Mouse (Mus musculus) common myeloid progenitor, adult 5-6 weeks (primary cell): ENCODE measurements at regions not wholly inside any gene's neighbourhood (a gene's known extent, or its start where the extent isn't known, plus 50 kb on each side); places are given as distances from the start of the nearest gene placed in this dataset.

Source experiments
- ATAC-seq: replicated peaks from 2 replicates; pipeline ENCODE4 v1.8.0; 2016; ENCODE audit warnings: low read depth, mild to moderate bottlenecking, moderate TSS enrichment, inconsistent platforms; ENCODE audit not compliant: poor library complexity, severe bottlenecking

GRCm38 (mm10) chr2:74120051-74120450 lies 208.9 kb upstream of the Atp5g3 start:
- ATAC-seq, result no peak

- ATAC-seq, result no peak
These were observed 208.2 kb upstream of the Atp5g3 start for GRCm38 (mm10) chr2:74119167-74119937.

GRCm38 (mm10) chr2:74106472-74106871 lies 195.3 kb upstream of the Atp5g3 start:
- ATAC-seq, result no peak

GRCm38 (mm10) chr2:74099671-74100372 lies 188.7 kb upstream of the Atp5g3 start:
- no peak for ATAC-seq

GRCm38 (mm10) chr2:74096809-74097208 lies 185.7 kb upstream of the Atp5g3 start:
- ATAC-seq, result no peak

GRCm38 (mm10) chr2:74093494-74093893 lies 182.4 kb upstream of the Atp5g3 start:
- ATAC-seq, result no peak

GRCm38 (mm10) chr2:74087375-74087774 lies 176.2 kb upstream of the Atp5g3 start:
- no peak for ATAC-seq

GRCm38 (mm10) chr2:74084971-74085370 lies 173.8 kb upstream of the Atp5g3 start:
- no peak for ATAC-seq

- ATAC-seq, result no peak
These were observed 165.6 kb upstream of the Atp5g3 start for GRCm38 (mm10) chr2:74076774-74077173.

GRCm38 (mm10) chr2:74075566-74075965 lies 164.4 kb upstream of the Atp5g3 start:
- ATAC-seq, result no peak

- no peak for ATAC-seq
These were observed 162.3 kb upstream of the Atp5g3 start for GRCm38 (mm10) chr2:74073396-74073795.

- ATAC-seq, result peak; percentile 83; the same call in 1 of the 2 replicates
These were observed 155.5 kb upstream of the Atp5g3 start for GRCm38 (mm10) chr2:74066652-74067051.

GRCm38 (mm10) chr2:74064369-74064768 lies 153.2 kb upstream of the Atp5g3 start:
- ATAC-seq, result no peak

- ATAC-seq, result no peak
These were observed 152.7 kb upstream of the Atp5g3 start for GRCm38 (mm10) chr2:74063777-74064176.

- ATAC-seq, result no peak
These were observed 152.2 kb upstream of the Atp5g3 start for GRCm38 (mm10) chr2:74063302-74063701.

- no peak for ATAC-seq
These were observed 131.3 kb upstream of the Atp5g3 start for GRCm38 (mm10) chr2:74042430-74042829.

GRCm38 (mm10) chr2:74039580-74039979 lies 128.5 kb upstream of the Atp5g3 start:
- ATAC-seq, result no peak

- no peak for ATAC-seq
These were observed 124.9 kb upstream of the Atp5g3 start for GRCm38 (mm10) chr2:74036043-74036442.

GRCm38 (mm10) chr2:74032177-74033021 lies 121.3 kb upstream of the Atp5g3 start:
- ATAC-seq, result no peak

GRCm38 (mm10) chr2:74029938-74030337 lies 118.8 kb upstream of the Atp5g3 start:
- no peak for ATAC-seq
